Mouse (Mus musculus) lung, postnatal 0 days (tissue): ENCODE data around the gene Celf1. TPM values are rescaled to one million over a fixed set of nuclear protein-coding genes. Genes with fewer than 3 reads are reported as not detected.
A peak's percentile ranks its signal among the peaks of the same experiment; 100 is the strongest.

ENCODE experiments used
- ATAC-seq: fragments of 200-750 bp; cut with Nextera tagmentation; 2 replicates; pipeline ENCODE4 v1.8.0; 2017; ENCODE audit warnings: moderate library complexity
- DNase-seq: peaks from one replicate; pipeline ENCODE4 v3.0.0-alpha.2; 2016; ENCODE audit warnings: low spot score
- H3K27ac ChIP-seq: fragments of 300-500 bp; sonication (generic); 2 replicates; pipeline ENCODE4 v1.5.1; 2014; ENCODE audit warnings: antibody characterized with exemption, mild to moderate bottlenecking, low read length, mixed read lengths
- H3K27me3 ChIP-seq: fragments of 300-500 bp; sonication (generic); replicated peaks from 2 replicates; pipeline ENCODE4 v1.6.1; 2014; ENCODE audit warnings: low read length, mixed read lengths; ENCODE audit not compliant: insufficient read depth
- H3K36me3 ChIP-seq: fragments of 300-500 bp; sonication (generic); 2 replicates; pipeline ENCODE4 v1.6.1; 2014; ENCODE audit warnings: low read length, mixed read lengths; ENCODE audit not compliant: insufficient read depth
- H3K4me1 ChIP-seq: fragments of 300-500 bp; sonication (generic); 2 replicates; pipeline ENCODE4 v1.6.1; 2014; ENCODE audit warnings: antibody characterized with exemption, low read depth, low read length, mixed read lengths; ENCODE audit not compliant: insufficient read depth
- H3K4me2 ChIP-seq: fragments of 300-500 bp; sonication (generic); replicated peaks from 2 replicates; pipeline ENCODE4 v1.6.1; 2014; ENCODE audit warnings: low read depth, mild to moderate bottlenecking, low read length, moderate library complexity, mixed read lengths
- H3K4me3 ChIP-seq: fragments of 300-500 bp; sonication (generic); 2 replicates; pipeline ENCODE4 v1.5.1; 2014; ENCODE audit warnings: low read depth, low read length
- H3K9ac ChIP-seq: fragments of 300-500 bp; sonication (generic); replicated peaks from 2 replicates; pipeline ENCODE4 v1.6.1; 2014; ENCODE audit warnings: low read depth, mild to moderate bottlenecking
- H3K9me3 ChIP-seq: fragments of 300-500 bp; sonication (generic); 2 replicates; pipeline ENCODE4 v1.6.1; 2016; ENCODE audit warnings: low read length, mixed read lengths
- CTCF ChIP-seq: IDR thresholded peaks from 2 replicates; pipeline ENCODE4 v1.5.1; 2016; ENCODE audit warnings: antibody characterized with exemption, mild to moderate bottlenecking
- EP300 ChIP-seq: IDR thresholded peaks from 2 replicates; pipeline ENCODE4 v1.6.1; 2016; ENCODE audit warnings: antibody characterized with exemption, mild to moderate bottlenecking, control low read depth
- WGBS: fragments of 180-500 bp; shearing (Covaris S2); extraction: QIAGEN DNeasy Blood & Tissue Kit; methylation state at CpG from one replicate; pipeline ENCODE4 v1.1.7; 2014; 5-methylcytosine and 5-hydroxymethylcytosine counted together
- polyA plus RNA-seq: library from polyadenylated mRNA; unstranded; fragments of >200 nt; fragmentation: Nextera tagmentation; extraction: Ambion mirVana; gene quantifications from 2 replicates; pipeline ENCODE4 v1.2.1, GENCODE M21; 2015

The Celf1 gene
- polyA plus RNA-seq, 1 experiment from 2014 or later: 35.1 TPM

- H3K27me3 ChIP-seq: no peaks in the 10 kb centered on the region
- no peaks in the 10 kb centered on the region for H3K36me3 ChIP-seq
- DNase-seq (no peak), ATAC-seq (no peak)
- H3K4me3 ChIP-seq: no peak overlapping the region
- no peak overlapping the region for H3K4me2 ChIP-seq
- H3K9me3 ChIP-seq: no peaks in the 10 kb centered on the region
- TF ChIP-seq CTCF (no peak), EP300 (no peak)
- H3K4me1 ChIP-seq: no peaks in the 10 kb centered on the region
- WGBS: 75% methylated on average over 9 of the region's 9 CpGs
- no peak overlapping the region for H3K9ac ChIP-seq
- no peak overlapping the region for H3K27ac ChIP-seq
Observed at GRCm38 (mm10) chr2:91047359-91047758, 107.2 kb downstream of the Celf1 start.

GRCm38 (mm10) chr2:91051917-91052316 is 111.7 kb downstream of the Celf1 start:
- H3K9ac ChIP-seq: no peak overlapping the region
- no peaks in the 10 kb centered on the region for H3K27me3 ChIP-seq
- no peak for TF ChIP-seq CTCF
- ATAC-seq (no peak), DNase-seq (no peak)
- 66% methylated on average over 3 of the region's 3 CpGs for WGBS
- peaks cover 17% of the 10 kb centered on the region for H3K36me3 ChIP-seq
- no peaks in the 10 kb centered on the region for H3K9me3 ChIP-seq
- no peak overlapping the region for H3K4me2 ChIP-seq
- H3K4me1 ChIP-seq: peaks cover 6% of the 10 kb centered on the region
- no peak overlapping the region for H3K27ac ChIP-seq
- no peak overlapping the region for H3K4me3 ChIP-seq

GRCm38 (mm10) chr2:91052752-91053151 is 112.6 kb downstream of the Celf1 start:
- Histone ChIP-seq H3K4me2 (no peak overlapping the region), H3K36me3 (peaks cover 25% of the 10 kb centered on the region), H3K4me1 (peaks cover 6% of the 10 kb centered on the region), H3K4me3 (no peak overlapping the region), H3K27ac (no peak overlapping the region), H3K9ac (no peak overlapping the region), H3K27me3 (no peaks in the 10 kb centered on the region), H3K9me3 (no peaks in the 10 kb centered on the region)
- no peak for ATAC-seq
- DNase-seq: peak; percentile 35
- TF ChIP-seq CTCF (peak; percentile 41), EP300 (no peak)
- 41% methylated on average over 2 of the region's 2 CpGs for WGBS

GRCm38 (mm10) chr2:91053181-91053933 is 113.2 kb downstream of the Celf1 start:
- ATAC-seq (peak; percentile 30; the same call in 1 of the 2 replicates), DNase-seq (no peak)
- 0% methylated on average over 6 of the region's 6 CpGs for WGBS
- no peak for TF ChIP-seq CTCF
- no peak for TF ChIP-seq EP300
- peaks cover 6% of the 10 kb centered on the region for H3K4me1 ChIP-seq
- peak overlapping the region; percentile 85 for H3K4me2 ChIP-seq
- no peaks in the 10 kb centered on the region for H3K9me3 ChIP-seq
- H3K27me3 ChIP-seq: no peaks in the 10 kb centered on the region
- peak overlapping the region; percentile 93 for H3K9ac ChIP-seq
- peaks cover 30% of the 10 kb centered on the region for H3K36me3 ChIP-seq
- H3K4me3 ChIP-seq: peak overlapping the region; percentile 84
- H3K27ac ChIP-seq: 0 out of 2 replicates have a peak overlapping the region, but pooled peaks have one; percentile 83

- Histone ChIP-seq H3K9ac (peak within 1 kb of the TSS; percentile 93), H3K9me3 (no peaks in the 10 kb centered on the region), H3K4me1 (peaks cover 6% of the 10 kb centered on the region), H3K4me2 (peak within 1 kb of the TSS; percentile 85), H3K27ac (peak within 1 kb of the TSS; percentile 83), H3K27me3 (no peaks in the 10 kb centered on the region), H3K4me3 (peak within 1 kb of the TSS; percentile 84), H3K36me3 (peaks cover 36% of the 10 kb centered on the region)
- DNase-seq (peak; percentile 97), ATAC-seq (peak; percentile 100)
- whole genome bisulfite sequencing: under 1% methylated on average over 40 of the region's 40 CpGs
- TF ChIP-seq CTCF (no peak), EP300 (no peak)
Observed at GRCm38 (mm10) chr2:91053934-91054382, 113.8 kb downstream of the Celf1 start, which contains the start of gene Psmc3. Psmc3 (plus strand) TSS chr2:91054009.

- Histone ChIP-seq H3K4me1 (peaks cover 6% of the 10 kb centered on the region), H3K9ac (no peak overlapping the region), H3K27ac (no peak overlapping the region), H3K4me3 (no peak overlapping the region), H3K36me3 (peaks cover 50% of the 10 kb centered on the region), H3K9me3 (no peaks in the 10 kb centered on the region), H3K27me3 (no peaks in the 10 kb centered on the region), H3K4me2 (no peak overlapping the region)
- TF ChIP-seq EP300 (no peak), CTCF (no peak)
- no peak for ATAC-seq
- WGBS: 92% methylated on average over 5 of the region's 5 CpGs
- no peak for DNase-seq
Observed at GRCm38 (mm10) chr2:91058435-91058834, 118.3 kb downstream of the Celf1 start.
